Mouse (Mus musculus) G1E (cell line): ENCODE measurements around the gene Prep. TPM values are rescaled to one million over a fixed set of nuclear protein-coding genes. Genes with fewer than 3 reads are reported as not detected.

ENCODE experiments used
- ATAC-seq: 2 replicates; pipeline ENCODE4 v1.8.0; 2016; ENCODE audit warnings: mild to moderate bottlenecking; ENCODE audit not compliant: insufficient number of reproducible peaks, poor library complexity, low FRiP score, severe bottlenecking; ENCODE audit errors: extremely low read depth
- DNase-seq: peaks from one replicate; pipeline ENCODE4 v3.0.0; 2012; ENCODE audit warnings: low spot score
- H3K27me3 ChIP-seq: 2 replicates; pipeline ENCODE4 v1.6.1; 2012; ENCODE audit warnings: mild to moderate bottlenecking, low read length, inconsistent platforms; ENCODE audit not compliant: insufficient read depth
- H3K36me3 ChIP-seq: replicated peaks from 2 replicates; pipeline ENCODE3; 2012; ENCODE audit warnings: mild to moderate bottlenecking, inconsistent platforms
- H3K4me1 ChIP-seq: 2 replicates; pipeline ENCODE4 v1.6.1; 2012; ENCODE audit warnings: low read depth, low read length, inconsistent platforms, mixed read lengths; ENCODE audit not compliant: insufficient read depth
- H3K4me3 ChIP-seq: 2 replicates; pipeline ENCODE4 v1.5.1; 2012; ENCODE audit warnings: low read depth, mild to moderate bottlenecking, inconsistent platforms, low read length, moderate library complexity, mixed read lengths
- H3K9me3 ChIP-seq: replicated peaks from 2 replicates; pipeline ENCODE4 v1.6.1; 2012; ENCODE audit warnings: inconsistent platforms
- CTCF ChIP-seq: IDR thresholded peaks from 2 replicates; pipeline ENCODE4 v1.5.1; 2012; ENCODE audit warnings: low read depth, low read length, inconsistent platforms, mixed read lengths
- GATA1 ChIP-seq: IDR thresholded peaks from 2 replicates; pipeline ENCODE4 v1.6.1; 2012; ENCODE audit warnings: borderline replicate concordance, low read length, inconsistent platforms, mixed read lengths
- GATA2 ChIP-seq: IDR thresholded peaks from 2 replicates; pipeline ENCODE4 v1.6.1; 2012; ENCODE audit warnings: low read depth, low read length, inconsistent platforms, borderline replicate concordance
- POLR2AphosphoS5 ChIP-seq: IDR thresholded peaks from 2 replicates; pipeline ENCODE4 v1.6.1; 2012; ENCODE audit warnings: low read depth, low read length, inconsistent platforms; ENCODE audit not compliant: insufficient replicate concordance
- TAL1 ChIP-seq: conservative IDR thresholded peaks from 2 replicates; pipeline ENCODE4 v1.6.1; 2012; ENCODE audit warnings: low read depth, low read length, inconsistent platforms, mixed read lengths
- polyA plus RNA-seq: library from polyadenylated mRNA; stranded (reverse); fragments of >175 nt; gene quantifications from 2 replicates; pipeline ENCODE4 v1.2.3, GENCODE M21; 2012
- total RNA-seq, 2 experiments: library from RNA; stranded (forward) in 1 of 2; stranded (reverse) in 1 of 2; fragments of 200-1000 nt in 1 of 2; fragments of >200 nt in 1 of 2; fragmentation: Nextera tagmentation in 1 of 2; gene quantifications; 2 replicates each; pipeline ENCODE4 v1.2.3; 2014 to 2017

Prep gene
- total and polyA plus RNA-seq, 3 experiments: 14.4 to 25.8 (median 18.3) TPM

DNA sequence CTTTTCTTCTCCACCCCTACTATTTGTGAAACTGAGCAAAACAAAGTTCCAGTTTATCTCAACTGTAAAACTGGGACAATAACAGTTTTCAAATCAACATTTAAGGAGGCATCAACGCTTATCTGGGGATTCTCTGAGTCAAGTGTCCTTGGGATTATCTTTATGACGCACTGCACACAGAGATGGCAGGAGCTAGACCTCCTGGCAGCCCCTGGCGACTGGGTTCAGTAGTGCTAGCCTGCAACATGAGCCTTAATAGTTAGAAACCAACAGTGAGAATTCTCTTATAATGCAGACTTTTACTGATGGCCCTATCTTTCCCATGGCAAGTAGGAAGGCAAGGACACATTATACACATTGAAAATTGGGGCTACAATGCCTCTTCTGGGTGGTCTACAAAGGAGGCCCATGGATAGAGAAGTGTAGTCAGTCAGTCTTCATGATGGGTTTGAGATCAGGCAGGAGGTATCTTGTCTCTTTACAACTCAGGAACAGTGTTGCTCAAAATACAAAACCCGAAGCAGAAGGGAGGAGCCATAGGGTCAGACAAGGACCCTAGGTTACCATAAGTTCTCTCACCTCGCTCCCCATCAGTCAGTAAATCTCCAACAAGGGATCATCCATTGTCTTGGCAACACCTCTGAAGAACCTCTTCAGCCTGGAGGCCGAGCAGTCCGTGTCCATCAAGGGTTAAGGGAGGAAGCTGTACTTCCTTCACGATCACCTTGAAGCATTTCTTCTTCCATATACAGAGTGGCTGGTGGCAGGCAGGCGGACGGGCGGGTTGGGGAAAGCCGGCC lies 672 bp upstream of the Prep start:
- ATAC-seq (no peak), DNase-seq (peak; percentile 16)
- Histone ChIP-seq H3K36me3 (no peaks in the 10 kb centered on the region), H3K27me3 (no peaks in the 10 kb centered on the region), H3K4me3 (peak overlapping the region; percentile 81), H3K4me1 (peaks cover 38% of the 10 kb centered on the region), H3K9me3 (no peaks in the 10 kb centered on the region)
- TF ChIP-seq GATA1 (no peak), GATA2 (no peak), TAL1 (no peak), POLR2AphosphoS5 (no peak), CTCF (no peak)

- Histone ChIP-seq H3K4me1 (peaks cover 47% of the 10 kb centered on the region), H3K36me3 (peaks cover 10% of the 10 kb centered on the region), H3K9me3 (no peaks in the 10 kb centered on the region), H3K4me3 (peak overlapping the region; percentile 81), H3K27me3 (no peaks in the 10 kb centered on the region)
- TF ChIP-seq GATA1: no peak
- TF ChIP-seq TAL1: no peak
- TF ChIP-seq GATA2: no peak
- no peak for TF ChIP-seq CTCF
- no peak for TF ChIP-seq POLR2AphosphoS5
- ATAC-seq (no peak), DNase-seq (no peak)
These were observed 478 bp downstream of the Prep start for GRCm38 (mm10) chr10:45067436-45067925.

DNA sequence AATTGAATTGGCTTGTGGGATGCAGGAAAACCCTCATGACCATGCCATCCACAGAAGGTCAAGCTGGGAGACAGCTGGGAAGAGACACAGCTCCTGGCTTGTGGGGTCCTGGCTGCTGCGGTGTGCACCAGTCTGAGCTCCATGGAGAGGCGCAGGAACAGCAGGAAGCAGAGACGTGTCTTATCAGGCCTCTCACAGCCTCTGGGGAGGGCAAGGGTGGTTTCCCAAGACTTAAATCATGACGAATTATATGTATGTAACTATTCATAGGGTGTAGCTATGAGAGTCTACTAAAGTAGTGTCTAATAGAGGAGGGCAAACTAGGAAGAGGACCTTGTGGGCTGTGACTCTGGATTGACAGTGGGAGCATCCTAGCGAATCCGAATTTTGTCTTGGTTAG lies 2.6 kb downstream of the Prep start:
- ATAC-seq (0 out of 2 replicates have a peak, but pooled peaks have one; percentile 10), DNase-seq (no peak)
- Histone ChIP-seq H3K4me3 (peak overlapping the region; percentile 64; the same call in 1 of the 2 replicates), H3K27me3 (no peaks in the 10 kb centered on the region), H3K4me1 (peaks cover 55% of the 10 kb centered on the region), H3K36me3 (peaks cover 31% of the 10 kb centered on the region), H3K9me3 (no peaks in the 10 kb centered on the region)
- no peak for TF ChIP-seq GATA1
- TF ChIP-seq TAL1: peak; percentile 43; the same call in 1 of the 2 replicates

- no peak for ATAC-seq
- DNase-seq: no peak
- Histone ChIP-seq H3K9me3 (no peaks in the 10 kb centered on the region), H3K27me3 (no peaks in the 10 kb centered on the region), H3K4me1 (peaks cover 52% of the 10 kb centered on the region), H3K4me3 (peak overlapping the region; percentile 35; the same call in 1 of the 2 replicates), H3K36me3 (peaks cover 38% of the 10 kb centered on the region)
- TF ChIP-seq TAL1 (no peak), CTCF (no peak), GATA2 (no peak), GATA1 (no peak), POLR2AphosphoS5 (no peak)
These were observed 3.4 kb downstream of the Prep start for GRCm38 (mm10) chr10:45070362-45070761.

- peak; percentile 34 for DNase-seq
- TF ChIP-seq CTCF: no peak
- TF ChIP-seq TAL1: peak; percentile 69
- Histone ChIP-seq H3K36me3 (peaks cover 46% of the 10 kb centered on the region), H3K4me1 (peaks cover 53% of the 10 kb centered on the region), H3K4me3 (peak overlapping the region; percentile 46; the same call in 1 of the 2 replicates), H3K27me3 (no peaks in the 10 kb centered on the region), H3K9me3 (no peaks in the 10 kb centered on the region)
- ATAC-seq: peak; percentile 84
These were observed 4.2 kb downstream of the Prep start for GRCm38 (mm10) chr10:45070929-45071813.

GRCm38 (mm10) chr10:45072339-45072738 lies 5.3 kb downstream of the Prep start:
- TF ChIP-seq POLR2AphosphoS5 (no peak), GATA2 (no peak), TAL1 (no peak), CTCF (no peak), GATA1 (no peak)
- Histone ChIP-seq H3K36me3 (peaks cover 58% of the 10 kb centered on the region), H3K27me3 (no peaks in the 10 kb centered on the region), H3K9me3 (no peaks in the 10 kb centered on the region), H3K4me1 (peaks cover 60% of the 10 kb centered on the region), H3K4me3 (no peak overlapping the region)
- DNase-seq: no peak
- ATAC-seq: no peak
